Mouse (Mus musculus) testis, adult 2 months (tissue): Measurements from ENCODE around the gene Sidt1.

Source experiments
- CTCF ChIP-seq: fragments of 200-500 bp; IDR thresholded peaks from 2 replicates; pipeline ENCODE4 v1.5.1; 2012; ENCODE audit warnings: low read depth, mild to moderate bottlenecking, inconsistent platforms, low read length, moderate library complexity; ENCODE audit not compliant: control insufficient read depth, insufficient read depth, insufficient replicate concordance
- POLR2A ChIP-seq: fragments of 200-500 bp; IDR thresholded peaks from 2 replicates; pipeline ENCODE4 v1.6.1; 2012; ENCODE audit warnings: low read depth, mild to moderate bottlenecking, inconsistent platforms, low read length, moderate library complexity; ENCODE audit not compliant: control insufficient read depth

DNA sequence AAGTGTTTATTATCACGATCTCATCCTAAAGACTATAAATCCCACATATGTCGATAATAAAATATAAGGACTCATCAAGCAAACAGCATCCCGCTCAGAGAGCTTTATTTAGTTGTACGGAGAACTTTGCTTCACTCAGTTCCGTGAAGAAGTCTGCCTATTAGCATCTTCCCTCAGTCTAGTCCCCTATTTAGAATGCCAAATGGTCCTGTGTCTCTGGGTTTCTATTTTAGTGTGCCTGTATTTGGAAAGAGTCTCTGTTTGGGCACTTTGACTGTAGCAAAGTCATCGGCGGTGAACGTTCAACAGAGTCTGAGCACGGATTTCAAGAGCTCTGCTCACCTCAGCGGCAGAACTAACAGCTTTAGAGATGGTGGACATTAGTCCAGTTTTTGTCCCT lies 55.8 kb downstream of the Sidt1 start:
- no peak for TF ChIP-seq CTCF
- no peak for TF ChIP-seq POLR2A
